Mouse (Mus musculus): ENCODE data around the gene L3mbtl3. TPM values are rescaled to one million over a fixed set of nuclear protein-coding genes. Genes with fewer than 3 reads are reported as not detected.
A peak's percentile ranks its signal among the peaks of the same experiment; 100 is the strongest.

The L3mbtl3 gene
- polyA plus RNA-seq, 1 experiment from 2014 or later = 26.6 TPM

GRCm38 (mm10) chr10:26328843-26329242 lies 46.9 kb downstream of the L3mbtl3 start:
- H3K4me3 ChIP-seq = no peak overlapping the region
- 71% methylated on average over 3 of the region's 3 CpGs for whole genome bisulfite sequencing
- ATAC-seq (replicated peaks) = no peak

GRCm38 (mm10) chr10:26327691-26328542 lies 47.9 kb downstream of the L3mbtl3 start:
- Histone ChIP-seq H3K4me1 (peaks cover 9% of the 10 kb centered on the region), H3K9me3 (no peaks in the 10 kb centered on the region), H3K9ac (replicated peaks) (no peak overlapping the region), H3K4me2 (replicated peaks) (no peak overlapping the region; the same call in 1 of the 2 replicates), H3K4me3 (no peak overlapping the region), H3K27ac (replicated peaks) (no peak overlapping the region), H3K27me3 (no peaks in the 10 kb centered on the region), H3K36me3 (peaks cover 20% of the 10 kb centered on the region)
- 10% methylated on average over 17 of the region's 17 CpGs for WGBS
- ATAC-seq (replicated peaks) = peak; percentile 75

More at GRCm38 (mm10) chr10:26328843-26329242, 46.9 kb downstream of the L3mbtl3 start:
- Histone ChIP-seq H3K4me2 (replicated peaks) (no peak overlapping the region), H3K36me3 (peaks cover 17% of the 10 kb centered on the region), H3K4me1 (peaks cover 9% of the 10 kb centered on the region), H3K27me3 (no peaks in the 10 kb centered on the region), H3K27ac (replicated peaks) (no peak overlapping the region), H3K9ac (replicated peaks) (no peak overlapping the region), H3K9me3 (no peaks in the 10 kb centered on the region)

GRCm38 (mm10) chr10:26327291-26327690 lies 48.5 kb downstream of the L3mbtl3 start:
- H3K27ac ChIP-seq (replicated peaks) = no peak overlapping the region
- WGBS = 47% methylated on average over 5 of the region's 5 CpGs

GRCm38 (mm10) chr10:26325320-26325719 lies 50.5 kb downstream of the L3mbtl3 start:
- 96% methylated on average over 2 of the region's 2 CpGs for WGBS
- H3K4me3 ChIP-seq = no peak overlapping the region

More at GRCm38 (mm10) chr10:26327291-26327690, 48.5 kb downstream of the L3mbtl3 start:
- H3K4me1 ChIP-seq = peaks cover 9% of the 10 kb centered on the region
- no peaks in the 10 kb centered on the region for H3K9me3 ChIP-seq
- ATAC-seq (replicated peaks) = peak; percentile 12; the same call in 1 of the 2 replicates
- H3K27me3 ChIP-seq = no peaks in the 10 kb centered on the region
- H3K9ac ChIP-seq (replicated peaks) = no peak overlapping the region
- H3K4me2 ChIP-seq (replicated peaks) = no peak overlapping the region
- H3K36me3 ChIP-seq = peaks cover 19% of the 10 kb centered on the region
- no peak overlapping the region for H3K4me3 ChIP-seq

GRCm38 (mm10) chr10:26322344-26323051 lies 53.3 kb downstream of the L3mbtl3 start:
- Histone ChIP-seq H3K9me3 (no peaks in the 10 kb centered on the region), H3K9ac (replicated peaks) (no peak overlapping the region), H3K4me2 (replicated peaks) (no peak overlapping the region), H3K36me3 (peaks cover 22% of the 10 kb centered on the region), H3K27ac (replicated peaks) (no peak overlapping the region), H3K27me3 (no peaks in the 10 kb centered on the region), H3K4me1 (peaks cover under 1% of the 10 kb centered on the region; the same call in 1 of the 2 replicates), H3K4me3 (no peak overlapping the region)
- ATAC-seq (replicated peaks) = no peak
- 81% methylated on average over 7 of the region's 7 CpGs for WGBS

More at GRCm38 (mm10) chr10:26325320-26325719, 50.5 kb downstream of the L3mbtl3 start:
- H3K4me1 ChIP-seq = peaks cover 9% of the 10 kb centered on the region
- no peak overlapping the region for H3K4me2 ChIP-seq (replicated peaks)
- no peaks in the 10 kb centered on the region for H3K9me3 ChIP-seq
- no peaks in the 10 kb centered on the region for H3K27me3 ChIP-seq
- H3K9ac ChIP-seq (replicated peaks) = no peak overlapping the region
- no peak overlapping the region for H3K27ac ChIP-seq (replicated peaks)
- H3K36me3 ChIP-seq = peaks cover 21% of the 10 kb centered on the region
- ATAC-seq (replicated peaks) = no peak

- Histone ChIP-seq H3K9ac (replicated peaks) (no peak overlapping the region), H3K36me3 (peaks cover 11% of the 10 kb centered on the region), H3K27me3 (no peaks in the 10 kb centered on the region), H3K4me2 (replicated peaks) (no peak overlapping the region), H3K4me1 (no peaks in the 10 kb centered on the region), H3K4me3 (no peak overlapping the region), H3K9me3 (no peaks in the 10 kb centered on the region), H3K27ac (replicated peaks) (no peak overlapping the region)
- ATAC-seq (replicated peaks) = no peak
- WGBS = 89% methylated on average over 4 of the region's 4 CpGs
These were observed 55.1 kb downstream of the L3mbtl3 start for GRCm38 (mm10) chr10:26320679-26321078.

- H3K9me3 ChIP-seq = no peaks in the 10 kb centered on the region
- H3K27me3 ChIP-seq = no peaks in the 10 kb centered on the region
- no peaks in the 10 kb centered on the region for H3K4me1 ChIP-seq
- H3K4me3 ChIP-seq = no peak overlapping the region
- ATAC-seq (replicated peaks) = no peak
- H3K36me3 ChIP-seq = peaks cover 28% of the 10 kb centered on the region
- no peak overlapping the region for H3K4me2 ChIP-seq (replicated peaks)
- WGBS = 83% methylated on average over 15 of the region's 15 CpGs
- no peak overlapping the region for H3K27ac ChIP-seq (replicated peaks)
- H3K9ac ChIP-seq (replicated peaks) = no peak overlapping the region
These were observed 61.4 kb downstream of the L3mbtl3 start for GRCm38 (mm10) chr10:26314327-26314726.

GRCm38 (mm10) chr10:26303485-26303884 lies 72.3 kb downstream of the L3mbtl3 start:
- Histone ChIP-seq H3K4me3 (no peak overlapping the region), H3K9ac (replicated peaks) (no peak overlapping the region), H3K36me3 (peaks cover 20% of the 10 kb centered on the region), H3K27ac (replicated peaks) (no peak overlapping the region), H3K4me2 (replicated peaks) (no peak overlapping the region), H3K9me3 (no peaks in the 10 kb centered on the region), H3K4me1 (no peaks in the 10 kb centered on the region), H3K27me3 (no peaks in the 10 kb centered on the region)
- 87% methylated on average over 6 of the region's 6 CpGs for WGBS
- ATAC-seq (replicated peaks) = no peak

- Histone ChIP-seq H3K9me3 (no peaks in the 10 kb centered on the region), H3K36me3 (peaks cover 12% of the 10 kb centered on the region), H3K9ac (replicated peaks) (no peak overlapping the region), H3K27ac (replicated peaks) (no peak overlapping the region), H3K4me1 (no peaks in the 10 kb centered on the region), H3K27me3 (no peaks in the 10 kb centered on the region), H3K4me2 (replicated peaks) (no peak overlapping the region), H3K4me3 (no peak overlapping the region)
- no peak for ATAC-seq (replicated peaks)
- 96% methylated on average over 4 of the region's 4 CpGs for WGBS
These were observed 73.4 kb downstream of the L3mbtl3 start for GRCm38 (mm10) chr10:26302336-26302735.

GRCm38 (mm10) chr10:26297626-26298025 lies 78.1 kb downstream of the L3mbtl3 start:
- Histone ChIP-seq H3K36me3 (peaks cover 12% of the 10 kb centered on the region), H3K9ac (replicated peaks) (no peak overlapping the region), H3K4me1 (no peaks in the 10 kb centered on the region), H3K27me3 (no peaks in the 10 kb centered on the region), H3K27ac (replicated peaks) (no peak overlapping the region), H3K9me3 (no peaks in the 10 kb centered on the region), H3K4me3 (no peak overlapping the region), H3K4me2 (replicated peaks) (no peak overlapping the region)
- no peak for ATAC-seq (replicated peaks)
- 78% methylated on average over 7 of the region's 7 CpGs for WGBS

- Histone ChIP-seq H3K4me1 (no peaks in the 10 kb centered on the region), H3K36me3 (peaks cover 13% of the 10 kb centered on the region), H3K9me3 (no peaks in the 10 kb centered on the region), H3K9ac (replicated peaks) (no peak overlapping the region), H3K4me2 (replicated peaks) (no peak overlapping the region), H3K27me3 (no peaks in the 10 kb centered on the region), H3K27ac (replicated peaks) (no peak overlapping the region), H3K4me3 (no peak overlapping the region)
- peak; percentile 72; the same call in 1 of the 2 replicates for ATAC-seq (replicated peaks)
- WGBS = 45% methylated on average over 3 of the region's 3 CpGs
These were observed 78.6 kb downstream of the L3mbtl3 start for GRCm38 (mm10) chr10:26297200-26297599.

- H3K36me3 ChIP-seq = peaks cover 10% of the 10 kb centered on the region
- H3K9ac ChIP-seq (replicated peaks) = no peak overlapping the region
- H3K4me2 ChIP-seq (replicated peaks) = no peak overlapping the region
- peaks cover 3% of the 10 kb centered on the region; the same call in 1 of the 2 replicates for H3K4me1 ChIP-seq
- no peaks in the 10 kb centered on the region for H3K9me3 ChIP-seq
- no peaks in the 10 kb centered on the region for H3K27me3 ChIP-seq
- WGBS = 88% methylated on average over 7 of the region's 7 CpGs
- no peak overlapping the region for H3K4me3 ChIP-seq
- ATAC-seq (replicated peaks) = no peak
- no peak overlapping the region for H3K27ac ChIP-seq (replicated peaks)
These were observed 88.6 kb downstream of the L3mbtl3 start for GRCm38 (mm10) chr10:26287136-26287535.
